Mouse (Mus musculus) neural tube, embryonic 14.5 days (tissue): ENCODE measurements around the gene Cds2. TPM values are rescaled to one million over a fixed set of nuclear protein-coding genes. Genes with fewer than 3 reads are reported as not detected.
"Not testable (repeated sequence)": the region's sequence is repeated elsewhere in the genome, so short reads cannot be mapped to it uniquely, and the experiment has no call there.

Source experiments
- ATAC-seq: fragments of 200-750 bp; cut with Nextera tagmentation; 2 replicates; pipeline ENCODE4 v1.8.0; 2017; ENCODE audit warnings: low read depth, mild to moderate bottlenecking, moderate TSS enrichment, moderate library complexity
- H3K27ac ChIP-seq: fragments of 300-500 bp; sonication (generic); 2 replicates; pipeline ENCODE4 v1.5.1; 2014; ENCODE audit warnings: low read depth, mild to moderate bottlenecking, control low read depth, low read length, moderate library complexity, mixed read lengths
- H3K27me3 ChIP-seq: fragments of 300-500 bp; sonication (generic); 2 replicates; pipeline ENCODE4 v1.6.1; 2014; ENCODE audit warnings: low read length; ENCODE audit not compliant: control insufficient read depth, insufficient read depth
- H3K36me3 ChIP-seq: fragments of 300-500 bp; sonication (generic); 2 replicates; pipeline ENCODE4 v1.6.1; 2014; ENCODE audit warnings: low read length, mixed read lengths; ENCODE audit not compliant: control insufficient read depth, insufficient read depth
- H3K4me1 ChIP-seq: fragments of 300-500 bp; sonication (generic); 2 replicates; pipeline ENCODE4 v1.6.1; 2014; ENCODE audit warnings: low read length; ENCODE audit not compliant: control insufficient read depth, insufficient read depth
- H3K4me2 ChIP-seq: fragments of 300-500 bp; sonication (generic); 2 replicates; pipeline ENCODE4 v1.6.1; 2014; ENCODE audit warnings: mild to moderate bottlenecking, low read depth, low read length, control low read depth
- H3K4me3 ChIP-seq: fragments of 300-500 bp; sonication (generic); 2 replicates; pipeline ENCODE4 v1.5.1; 2014; ENCODE audit warnings: low read depth, low read length, control low read depth, mixed read lengths
- H3K9ac ChIP-seq: fragments of 300-500 bp; sonication (generic); replicated peaks from 2 replicates; pipeline ENCODE4 v1.6.1; 2014; ENCODE audit warnings: low read depth, mild to moderate bottlenecking, control low read depth, low read length, mixed read lengths
- H3K9me3 ChIP-seq: fragments of 300-500 bp; sonication (generic); 2 replicates; pipeline ENCODE4 v1.6.1; 2016; ENCODE audit warnings: low read length; ENCODE audit not compliant: control insufficient read depth
- WGBS: fragments of 180-500 bp; shearing (Covaris S2); extraction: QIAGEN DNeasy Blood & Tissue Kit; methylation state at CpG from one replicate; pipeline ENCODE4 v1.1.7; 2014; 5-methylcytosine and 5-hydroxymethylcytosine counted together
- polyA plus RNA-seq: library from polyadenylated mRNA; unstranded; fragments of >200 nt; fragmentation: Nextera tagmentation; extraction: Ambion mirVana; gene quantifications from 2 replicates; pipeline ENCODE4 v1.2.1, GENCODE M21; 2014

Gene Cds2
- 35.5 and 52.8 TPM in 2 replicates for polyA plus RNA-seq

GRCm38 (mm10) chr2:132262879-132263398, at the start of gene Cds2:
Gene Cds2 (plus strand): TSS chr2:132263148.
- Histone ChIP-seq H3K27ac (peak within 1 kb of the TSS; percentile 63), H3K27me3 (no peaks in the 10 kb centered on the region), H3K36me3 (no peaks in the 10 kb centered on the region), H3K9ac (peak within 1 kb of the TSS; percentile 80), H3K9me3 (no peaks in the 10 kb centered on the region), H3K4me3 (peak within 1 kb of the TSS; percentile 69), H3K4me2 (peak within 1 kb of the TSS; percentile 75), H3K4me1 (peaks cover 6% of the 10 kb centered on the region)
- peak; percentile 98 for ATAC-seq
- WGBS = under 1% methylated on average over 49 of the region's 49 CpGs

- Histone ChIP-seq H3K27ac (no peak overlapping the region), H3K9me3 (no peaks in the 10 kb centered on the region), H3K4me2 (no peak overlapping the region), H3K4me1 (no peaks in the 10 kb centered on the region), H3K27me3 (no peaks in the 10 kb centered on the region), H3K4me3 (no peak overlapping the region), H3K36me3 (no peaks in the 10 kb centered on the region), H3K9ac (no peak overlapping the region)
- no peak for ATAC-seq
- 75% methylated on average over 11 of the region's 11 CpGs for WGBS
Observed at GRCm38 (mm10) chr2:132221611-132222073, 41.3 kb upstream of the Cds2 start.

- H3K9me3 ChIP-seq = no peaks in the 10 kb centered on the region
Observed at GRCm38 (mm10) chr2:132224359-132224758, 38.6 kb upstream of the Cds2 start.

GRCm38 (mm10) chr2:132232413-132232945, 30.5 kb upstream of the Cds2 start:
- WGBS = 80% methylated on average over 3 of the region's 3 CpGs
- Histone ChIP-seq H3K9ac (no peak overlapping the region), H3K27me3 (no peaks in the 10 kb centered on the region), H3K9me3 (no peaks in the 10 kb centered on the region), H3K27ac (no peak overlapping the region), H3K4me1 (no peaks in the 10 kb centered on the region), H3K4me3 (no peak overlapping the region), H3K4me2 (no peak overlapping the region), H3K36me3 (no peaks in the 10 kb centered on the region)
- ATAC-seq = no peak

More at GRCm38 (mm10) chr2:132224359-132224758, 38.6 kb upstream of the Cds2 start:
- WGBS = 86% methylated on average over 4 of the region's 4 CpGs
- no peak overlapping the region for H3K27ac ChIP-seq
- no peak overlapping the region for H3K9ac ChIP-seq
- no peak for ATAC-seq
- no peaks in the 10 kb centered on the region for H3K27me3 ChIP-seq
- no peak overlapping the region for H3K4me2 ChIP-seq
- no peak overlapping the region for H3K4me3 ChIP-seq
- no peaks in the 10 kb centered on the region for H3K36me3 ChIP-seq
- H3K4me1 ChIP-seq = no peaks in the 10 kb centered on the region

GRCm38 (mm10) chr2:132233985-132234765, 28.8 kb upstream of the Cds2 start:
- Histone ChIP-seq H3K4me3 (no peak overlapping the region), H3K4me1 (no peaks in the 10 kb centered on the region), H3K9me3 (no peaks in the 10 kb centered on the region), H3K4me2 (no peak overlapping the region), H3K36me3 (no peaks in the 10 kb centered on the region), H3K27me3 (no peaks in the 10 kb centered on the region), H3K27ac (no peak overlapping the region), H3K9ac (no peak overlapping the region)
- whole genome bisulfite sequencing = 73% methylated on average over 16 of the region's 16 CpGs
- ATAC-seq = no peak

- WGBS = 38% methylated on average over 2 of the region's 2 CpGs
Observed at GRCm38 (mm10) chr2:132235291-132235690, 27.7 kb upstream of the Cds2 start.

GRCm38 (mm10) chr2:132235975-132236374, 27.0 kb upstream of the Cds2 start:
- 86% methylated on average over 7 of the region's 7 CpGs for WGBS
- no peak overlapping the region for H3K4me2 ChIP-seq
- no peaks in the 10 kb centered on the region for H3K27me3 ChIP-seq

More at GRCm38 (mm10) chr2:132235291-132235690, 27.7 kb upstream of the Cds2 start:
- H3K27me3 ChIP-seq = no peaks in the 10 kb centered on the region
- no peak overlapping the region for H3K9ac ChIP-seq
- H3K27ac ChIP-seq = no peak overlapping the region
- no peak overlapping the region for H3K4me3 ChIP-seq
- H3K4me1 ChIP-seq = no peaks in the 10 kb centered on the region
- no peak for ATAC-seq
- H3K4me2 ChIP-seq = no peak overlapping the region
- no peaks in the 10 kb centered on the region for H3K36me3 ChIP-seq
- no peaks in the 10 kb centered on the region for H3K9me3 ChIP-seq

GRCm38 (mm10) chr2:132239434-132239833, 23.5 kb upstream of the Cds2 start:
- not testable (repeated sequence) for H3K9me3 ChIP-seq, ATAC-seq, H3K4me3 ChIP-seq, H3K27ac ChIP-seq, H3K36me3 ChIP-seq, H3K27me3 ChIP-seq, H3K9ac ChIP-seq, H3K4me2 ChIP-seq, H3K4me1 ChIP-seq
- 96% methylated on average over 3 of the region's 3 CpGs for WGBS

More at GRCm38 (mm10) chr2:132235975-132236374, 27.0 kb upstream of the Cds2 start:
- H3K4me1 ChIP-seq = no peaks in the 10 kb centered on the region
- no peak for ATAC-seq
- no peak overlapping the region for H3K4me3 ChIP-seq
- H3K9ac ChIP-seq = no peak overlapping the region
- no peaks in the 10 kb centered on the region for H3K9me3 ChIP-seq
- H3K36me3 ChIP-seq = no peaks in the 10 kb centered on the region
- no peak overlapping the region for H3K27ac ChIP-seq

GRCm38 (mm10) chr2:132240457-132240856, 22.5 kb upstream of the Cds2 start:
- 39% methylated on average over 8 of the region's 10 CpGs for WGBS
- H3K27ac ChIP-seq, H3K4me3 ChIP-seq, H3K36me3 ChIP-seq, H3K27me3 ChIP-seq, H3K4me2 ChIP-seq, H3K9ac ChIP-seq, H3K9me3 ChIP-seq, H3K4me1 ChIP-seq: not testable (repeated sequence)
- ATAC-seq = peak; percentile 17; the same call in 1 of the 2 replicates
